9 mouse cellular contexts compared by ENCODE assay signal in genomic region chrX:95711227-95712111, GRCm38 (mm10). TPM values are rescaled to one million over a fixed set of nuclear protein-coding genes. Genes with fewer than 3 reads are reported as not detected.
A peak's percentile ranks its signal among the peaks of the same experiment; 100 is the strongest.
DNase-seq lines count a peak whose midpoint lies in the region; ATAC-seq and TF ChIP-seq lines count a peak whose summit lies in the region.
"Had no signal": no experiment of that assay in that cellular context is flagged by ENCODE, and none has a peak within 500 bp of the region (broad histone marks: within the 10 kb centered on the region; RNA-seq: fewer than 3 reads in every experiment).

TSS of gene Zc3h12b (plus strand) at chrX:95711678.

- H3K9me3 ChIP-seq in embryonic facial prominence, embryonic 13.5 days = no peaks in the 10 kb centered on the region
- H3K9me3 ChIP-seq in limb, embryonic 11.5 days (ENCODE audit: control insufficient read depth, low read length) = no peaks in the 10 kb centered on the region
- H3K9me3 ChIP-seq in midbrain, embryonic 13.5 days = no peaks in the 10 kb centered on the region

- peak within 1 kb of the TSS; percentile 57 for H3K4me2 ChIP-seq in embryonic facial prominence, embryonic 13.5 days
- peak within 1 kb of the TSS; percentile 45 for H3K4me2 ChIP-seq in limb, embryonic 11.5 days (ENCODE audit: low read depth, severe bottlenecking)
- H3K4me2 ChIP-seq in midbrain, embryonic 13.5 days (replicated peaks) = peak within 1 kb of the TSS; percentile 56

- TF ChIP-seq POLR2A in kidney, adult 2 months (IDR thresholded peaks at IDR 0.05; ENCODE audit: low read depth, low read length) = no peak
- TF ChIP-seq POLR2A in spleen, adult 2 months (IDR thresholded peaks at IDR 0.05; ENCODE audit: low read depth, low read length) = no peak

- 27% methylated on average over 46 of the region's 46 CpGs for WGBS in embryonic facial prominence, embryonic 13.5 days
- WGBS in kidney, adult 2 months = under 1% methylated on average over 41 of the region's 46 CpGs
- 18% methylated on average over 37 of the region's 46 CpGs for WGBS in limb, embryonic 11.5 days
- WGBS in midbrain, embryonic 13.5 days = 23% methylated on average over 44 of the region's 46 CpGs
- WGBS in spleen, adult 2 months = 20% methylated on average over 46 of the region's 46 CpGs

- H3K27me3 ChIP-seq in embryonic facial prominence, embryonic 13.5 days = peaks cover 10% of the 10 kb centered on the region; the same call in 1 of the 2 replicates
- H3K27me3 ChIP-seq in kidney, adult 2 months (replicated peaks; ENCODE audit: control insufficient read depth, insufficient read depth, low read length) = no peaks in the 10 kb centered on the region
- no peaks in the 10 kb centered on the region for H3K27me3 ChIP-seq in limb, embryonic 11.5 days (ENCODE audit: control insufficient read depth, insufficient read depth, low read length)
- H3K27me3 ChIP-seq in midbrain, embryonic 13.5 days = no peaks in the 10 kb centered on the region
- no peaks in the 10 kb centered on the region for H3K27me3 ChIP-seq in spleen, adult 2 months (ENCODE audit: control insufficient read depth, insufficient read depth, low read length)
- H3K27me3 ChIP-seq: CH12.LX had no signal

- H3K9ac ChIP-seq in embryonic facial prominence, embryonic 13.5 days = peak within 1 kb of the TSS; percentile 72
- peak within 1 kb of the TSS; percentile 37 for H3K9ac ChIP-seq in limb, embryonic 11.5 days (ENCODE audit: low read length)
- peak within 1 kb of the TSS; percentile 52 for H3K9ac ChIP-seq in midbrain, embryonic 13.5 days (replicated peaks)

- H3K4me1 ChIP-seq in embryonic facial prominence, embryonic 13.5 days = no peaks in the 10 kb centered on the region
- H3K4me1 ChIP-seq in kidney, adult 2 months (ENCODE audit: control insufficient read depth, insufficient read depth, low read length) = no peaks in the 10 kb centered on the region
- H3K4me1 ChIP-seq in limb, embryonic 11.5 days (ENCODE audit: control insufficient read depth, insufficient read depth, low read length) = no peaks in the 10 kb centered on the region
- H3K4me1 ChIP-seq in midbrain, embryonic 13.5 days (replicated peaks) = 0 out of 2 replicates have a peak, but pooled peaks cover 4% of the 10 kb centered on the region
- H3K4me1 ChIP-seq in spleen, adult 2 months (ENCODE audit: control insufficient read depth, insufficient read depth, insufficient read length) = no peaks in the 10 kb centered on the region

- no peak for TF ChIP-seq CTCF in kidney, adult 2 months (conservative IDR thresholded peaks at IDR 0.05; ENCODE audit: insufficient read depth, insufficient read length, low read depth, low read length)
- peak; percentile 16; the same call in 1 of the 2 replicates for TF ChIP-seq CTCF in spleen, adult 2 months (IDR thresholded peaks at IDR 0.05; ENCODE audit: extremely low read depth, insufficient read depth, insufficient read length, insufficient replicate concordance)

- peak within 1 kb of the TSS; percentile 64 for H3K27ac ChIP-seq in embryonic facial prominence, embryonic 13.5 days
- H3K27ac ChIP-seq in kidney, adult 2 months (ENCODE audit: insufficient read depth, low read depth, low read length) = peak within 1 kb of the TSS; percentile 1; the same call in 1 of the 2 replicates
- H3K27ac ChIP-seq in limb, embryonic 11.5 days (replicated peaks; ENCODE audit: low read depth, low read length) = 0 out of 2 replicates have a peak within 1 kb of the TSS, but pooled peaks have one; percentile 36
- peak within 1 kb of the TSS; percentile 68 for H3K27ac ChIP-seq in midbrain, embryonic 13.5 days
- H3K27ac ChIP-seq in spleen, adult 2 months (ENCODE audit: insufficient read depth, low read length) = peak within 1 kb of the TSS; percentile 47

- no peaks in the 10 kb centered on the region for H3K36me3 ChIP-seq in embryonic facial prominence, embryonic 13.5 days
- H3K36me3 ChIP-seq in kidney, adult 2 months (ENCODE audit: control insufficient read depth, insufficient read depth, low read length) = no peaks in the 10 kb centered on the region
- no peaks in the 10 kb centered on the region for H3K36me3 ChIP-seq in limb, embryonic 11.5 days (ENCODE audit: control insufficient read depth, insufficient read depth, low read length)
- H3K36me3 ChIP-seq in midbrain, embryonic 13.5 days = no peaks in the 10 kb centered on the region
- H3K36me3 ChIP-seq in spleen, adult 2 months (ENCODE audit: control insufficient read depth, insufficient read depth, low read length) = no peaks in the 10 kb centered on the region

- H3K4me3 ChIP-seq in embryonic facial prominence, embryonic 13.5 days = peak within 1 kb of the TSS; percentile 53
- peak within 1 kb of the TSS; percentile 91 for H3K4me3 ChIP-seq in kidney, adult 2 months (ENCODE audit: insufficient read depth, low read depth, low read length)
- peak within 1 kb of the TSS; percentile 39 for H3K4me3 ChIP-seq in limb, embryonic 11.5 days (ENCODE audit: low read depth, low read length)
- peak within 1 kb of the TSS; percentile 49 for H3K4me3 ChIP-seq in midbrain, embryonic 13.5 days (replicated peaks)
- peak within 1 kb of the TSS; percentile 50 for H3K4me3 ChIP-seq in spleen, adult 2 months (ENCODE audit: extremely low read depth, insufficient read depth, insufficient read length)

- peak; percentile 93 for ATAC-seq in embryonic facial prominence, embryonic 13.5 days (ENCODE audit: insufficient number of reproducible peaks, insufficient read depth, low FRiP score, low TSS enrichment, low read depth)
- peak; percentile 99 for ATAC-seq in limb, embryonic 11.5 days (ENCODE audit: insufficient number of reproducible peaks, low FRiP score, low TSS enrichment, low read depth)
- ATAC-seq in midbrain, embryonic 13.5 days = peak; percentile 100

- DNase-seq in spleen, adult 18-20 months = peak; percentile 20 to 21
- no peak for DNase-seq in spleen, adult 12 weeks (ENCODE audit: low spot score)
- peak; percentile 20 for DNase-seq in heart, adult 8-10 months (ENCODE audit: low spot score)
- peak; percentile 59 for DNase-seq in kidney, adult 2 months
- DNase-seq in limb, embryonic 11.5 days (ENCODE audit: low spot score) = peak; percentile 81
- peak in 1 of 2 experiments; percentile 8 for DNase-seq in spleen, adult 2 months (ENCODE audit: low read depth in 1 of 2, low spot score in 2 of 2)

RNA-seq across cellular contexts. Expression of gene Zc3h12b, which starts in this region (rescaled TPM):
- 4.7 and 4.8 TPM in 2 replicates for polyA plus RNA-seq in embryonic facial prominence, embryonic 13.5 days (2015; fragmentation: Nextera tagmentation; extraction: Ambion mirVana)
- total RNA-seq in heart, adult 8-10 months (2022) = 1 to 10 TPM in 2 of 4 experiments, under 1 TPM in 2; 0.69 to 1.5 (median 0.95) TPM
- polyA plus RNA-seq in kidney, adult 2 months (2012; rRNA removed) = 0.69 and 0.71 TPM in 2 replicates
- polyA plus RNA-seq in limb, embryonic 11.5 days (2014; fragmentation: Nextera tagmentation; extraction: Ambion mirVana) = 3.4 and 4.9 TPM in 2 replicates
- 2.7 TPM in 2 replicates for polyA plus RNA-seq in midbrain, embryonic 13.5 days (2015; fragmentation: Nextera tagmentation; extraction: Ambion mirVana)
- 0.21 and 0.46 TPM in 2 replicates for polyA plus RNA-seq in spleen, adult 2 months (2012; rRNA removed)

Comparison
In these comparisons a context has a peak if more than half of its experiments do, and no peak if none do; other contexts are left out.
1. Peak in DNase-seq, H3K4me3 ChIP-seq and H3K27ac ChIP-seq in kidney, adult 2 months; RNA of the gene not detected or under 1 TPM.
2. H3K27ac ChIP-seq: peak in every context shown above with its lines; median percentile 68 in midbrain, embryonic 13.5 days; 64 in embryonic facial prominence, embryonic 13.5 days; 47 in spleen, adult 2 months; 36 in limb, embryonic 11.5 days; 1 in kidney, adult 2 months.
3. H3K4me3 ChIP-seq: peak in every context shown above with its lines; median percentile 91 in kidney, adult 2 months; 53 in embryonic facial prominence, embryonic 13.5 days; 50 in spleen, adult 2 months; 49 in midbrain, embryonic 13.5 days; 39 in limb, embryonic 11.5 days.